Mouse (Mus musculus): ENCODE data around the gene Cmtm4. TPM values are rescaled to one million over a fixed set of nuclear protein-coding genes. Genes with fewer than 3 reads are reported as not detected.

Gene Cmtm4
- total RNA-seq, 1 experiment, result 21.3 TPM

DNA sequence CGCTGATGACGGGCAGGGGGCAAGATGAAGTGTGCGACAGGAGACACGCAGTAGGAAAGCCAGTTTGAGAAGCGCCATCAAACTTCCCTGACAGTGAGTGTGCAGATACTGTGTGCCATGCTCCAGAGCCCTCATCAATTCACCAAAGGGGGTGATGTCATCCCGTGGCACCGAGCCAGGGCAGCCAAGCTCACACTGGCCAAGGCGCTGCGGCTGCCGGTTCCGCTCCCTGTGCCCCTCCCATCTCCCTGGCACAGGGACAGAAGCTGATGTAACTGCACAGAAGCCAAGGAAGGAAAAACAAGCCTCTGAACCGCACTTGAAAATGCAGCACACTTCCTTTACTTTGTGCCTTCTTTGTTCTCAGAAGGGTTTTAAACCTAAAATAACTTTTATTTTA, 40.4 kb upstream of the Cmtm4 start:
- TF ChIP-seq CHD2 (IDR thresholded peaks at IDR 0.05; ENCODE audit: low read depth, low read length) (no peak), ZNF384 (IDR thresholded peaks at IDR 0.05; ENCODE audit: low read depth, low read length) (no peak), ZC3H11A (IDR thresholded peaks at IDR 0.05; ENCODE audit: borderline replicate concordance, low read depth, low read length) (no peak), HCFC1 (IDR thresholded peaks at IDR 0.05; ENCODE audit: borderline replicate concordance, insufficient read depth, low read length) (no peak)
- in situ Hi-C loops (cut with MboI; ENCODE audit: low sequenced_read_pairs in 2 of 2, unreplicated experiment in 2 of 2), result no loop called here
- peaks cover 29% of the 10 kb centered on the region for H3K36me3 ChIP-seq (ENCODE audit: control insufficient read depth, insufficient read depth, low read length, poor library complexity, severe bottlenecking)
- peaks cover 4 to 22% of the 10 kb centered on the region in 2 experiments; a peak in 2 of 4 replicates for H3K4me1 ChIP-seq (ENCODE audit: control insufficient read depth in 2 of 2, insufficient read depth in 2 of 2, low read length in 2 of 2, poor library complexity in 1 of 2)
- no peak overlapping the region for H3K4me3 ChIP-seq (ENCODE audit: insufficient read depth in 1 of 2, low read depth in 1 of 2, low read length in 2 of 2, poor library complexity in 1 of 2, severe bottlenecking in 1 of 2)
- no peak for DNase-seq (ENCODE audit: low read depth, low spot score)
- no peak overlapping the region for H3K9ac ChIP-seq (ENCODE audit: insufficient read depth, low read depth, low read length, poor library complexity, severe bottlenecking)
- no peaks in the 10 kb centered on the region for H3K9me3 ChIP-seq (ENCODE audit: control insufficient read depth, insufficient read depth, low read depth, low read length)
- H3K27ac ChIP-seq (ENCODE audit: insufficient read depth, low read depth, low read length, poor library complexity, severe bottlenecking), result no peak overlapping the region

GRCm38 (mm10) chr8:104434826-104435354, 39.3 kb upstream of the Cmtm4 start:
- no peak for DNase-seq (ENCODE audit: low read depth, low spot score)
- Histone ChIP-seq H3K9me3 (ENCODE audit: control insufficient read depth, insufficient read depth, low read depth, low read length) (no peaks in the 10 kb centered on the region), H3K9ac (ENCODE audit: insufficient read depth, low read depth, low read length, poor library complexity, severe bottlenecking) (peak overlapping the region; percentile 0; the same call in 1 of the 2 replicates), H3K4me1 (ENCODE audit: control insufficient read depth in 2 of 2, insufficient read depth in 2 of 2, low read length in 2 of 2, poor library complexity in 1 of 2) (peaks cover 4 to 22% of the 10 kb centered on the region in 2 experiments; a peak in 2 of 4 replicates), H3K4me3 (ENCODE audit: insufficient read depth in 1 of 2, low read depth in 1 of 2, low read length in 2 of 2, poor library complexity in 1 of 2, severe bottlenecking in 1 of 2) (peak overlapping the region in 1 of 2 experiments; percentile 44; a peak in 1 of 4 replicates), H3K36me3 (ENCODE audit: control insufficient read depth, insufficient read depth, low read length, poor library complexity, severe bottlenecking) (peaks cover 30% of the 10 kb centered on the region), H3K27ac (ENCODE audit: insufficient read depth, low read depth, low read length, poor library complexity, severe bottlenecking) (peak overlapping the region; percentile 56; the same call in 1 of the 2 replicates)
- in situ Hi-C loops (cut with MboI; ENCODE audit: low sequenced_read_pairs in 2 of 2, unreplicated experiment in 2 of 2), result no loop called here
- TF ChIP-seq HCFC1 (IDR thresholded peaks at IDR 0.05; ENCODE audit: borderline replicate concordance, insufficient read depth, low read length), result no peak
- TF ChIP-seq CHD2 (IDR thresholded peaks at IDR 0.05; ENCODE audit: low read depth, low read length), result no peak
- no peak for TF ChIP-seq ZC3H11A (IDR thresholded peaks at IDR 0.05; ENCODE audit: borderline replicate concordance, low read depth, low read length)
- no peak for TF ChIP-seq ZNF384 (IDR thresholded peaks at IDR 0.05; ENCODE audit: low read depth, low read length)
- no peak for TF ChIP-seq MAFK (IDR thresholded peaks at IDR 0.05; ENCODE audit: insufficient read depth, low read depth, low read length)

GRCm38 (mm10) chr8:104434275-104434674, 38.7 kb upstream of the Cmtm4 start:
- Histone ChIP-seq H3K4me3 (ENCODE audit: insufficient read depth in 1 of 2, low read depth in 1 of 2, low read length in 2 of 2, poor library complexity in 1 of 2, severe bottlenecking in 1 of 2) (no peak overlapping the region), H3K4me1 (ENCODE audit: control insufficient read depth in 2 of 2, insufficient read depth in 2 of 2, low read length in 2 of 2, poor library complexity in 1 of 2) (peaks cover 4 to 17% of the 10 kb centered on the region in 2 experiments; a peak in 2 of 4 replicates), H3K9ac (ENCODE audit: insufficient read depth, low read depth, low read length, poor library complexity, severe bottlenecking) (peak overlapping the region; percentile 0; the same call in 1 of the 2 replicates), H3K36me3 (ENCODE audit: control insufficient read depth, insufficient read depth, low read length, poor library complexity, severe bottlenecking) (peaks cover 27% of the 10 kb centered on the region), H3K9me3 (ENCODE audit: control insufficient read depth, insufficient read depth, low read depth, low read length) (no peaks in the 10 kb centered on the region), H3K27ac (ENCODE audit: insufficient read depth, low read depth, low read length, poor library complexity, severe bottlenecking) (peak overlapping the region; percentile 79; the same call in 1 of the 2 replicates)
- in situ Hi-C loops (cut with MboI; ENCODE audit: low sequenced_read_pairs in 2 of 2, unreplicated experiment in 2 of 2), result no loop called here
- TF ChIP-seq MAFK (IDR thresholded peaks at IDR 0.05; ENCODE audit: insufficient read depth, low read depth, low read length) (no peak), CHD2 (IDR thresholded peaks at IDR 0.05; ENCODE audit: low read depth, low read length) (no peak), ZNF384 (IDR thresholded peaks at IDR 0.05; ENCODE audit: low read depth, low read length) (no peak)
- DNase-seq (ENCODE audit: low read depth, low spot score), result no peak

- in situ Hi-C loops (cut with MboI; ENCODE audit: low sequenced_read_pairs in 2 of 2, unreplicated experiment in 2 of 2), result no loop called here
- no peak overlapping the region for H3K4me3 ChIP-seq (ENCODE audit: insufficient read depth in 1 of 2, low read depth in 1 of 2, low read length in 2 of 2, poor library complexity in 1 of 2, severe bottlenecking in 1 of 2)
Measured at GRCm38 (mm10) chr8:104433191-104433842, 37.7 kb upstream of the Cmtm4 start.

More at GRCm38 (mm10) chr8:104433191-104433842, 37.7 kb upstream of the Cmtm4 start:
- Histone ChIP-seq H3K9me3 (ENCODE audit: control insufficient read depth, insufficient read depth, low read depth, low read length) (no peaks in the 10 kb centered on the region), H3K27ac (ENCODE audit: insufficient read depth, low read depth, low read length, poor library complexity, severe bottlenecking) (peak overlapping the region; percentile 45; the same call in 1 of the 2 replicates), H3K9ac (ENCODE audit: insufficient read depth, low read depth, low read length, poor library complexity, severe bottlenecking) (no peak overlapping the region), H3K4me1 (ENCODE audit: control insufficient read depth in 2 of 2, insufficient read depth in 2 of 2, low read length in 2 of 2, poor library complexity in 1 of 2) (peaks cover 4 to 16% of the 10 kb centered on the region in 2 experiments; a peak in 2 of 4 replicates), H3K36me3 (ENCODE audit: control insufficient read depth, insufficient read depth, low read length, poor library complexity, severe bottlenecking) (peaks cover 28% of the 10 kb centered on the region)
- TF ChIP-seq ZC3H11A (IDR thresholded peaks at IDR 0.05; ENCODE audit: borderline replicate concordance, low read depth, low read length) (no peak), ZNF384 (IDR thresholded peaks at IDR 0.05; ENCODE audit: low read depth, low read length) (no peak; the same call in 1 of the 2 replicates), CHD2 (IDR thresholded peaks at IDR 0.05; ENCODE audit: low read depth, low read length) (no peak)
- DNase-seq (ENCODE audit: low read depth, low spot score), result no peak

All from ES-E14 (cell line).